Comparison of ENCODE assay signal across 8 mouse cellular contexts in the genomic region with DNA sequence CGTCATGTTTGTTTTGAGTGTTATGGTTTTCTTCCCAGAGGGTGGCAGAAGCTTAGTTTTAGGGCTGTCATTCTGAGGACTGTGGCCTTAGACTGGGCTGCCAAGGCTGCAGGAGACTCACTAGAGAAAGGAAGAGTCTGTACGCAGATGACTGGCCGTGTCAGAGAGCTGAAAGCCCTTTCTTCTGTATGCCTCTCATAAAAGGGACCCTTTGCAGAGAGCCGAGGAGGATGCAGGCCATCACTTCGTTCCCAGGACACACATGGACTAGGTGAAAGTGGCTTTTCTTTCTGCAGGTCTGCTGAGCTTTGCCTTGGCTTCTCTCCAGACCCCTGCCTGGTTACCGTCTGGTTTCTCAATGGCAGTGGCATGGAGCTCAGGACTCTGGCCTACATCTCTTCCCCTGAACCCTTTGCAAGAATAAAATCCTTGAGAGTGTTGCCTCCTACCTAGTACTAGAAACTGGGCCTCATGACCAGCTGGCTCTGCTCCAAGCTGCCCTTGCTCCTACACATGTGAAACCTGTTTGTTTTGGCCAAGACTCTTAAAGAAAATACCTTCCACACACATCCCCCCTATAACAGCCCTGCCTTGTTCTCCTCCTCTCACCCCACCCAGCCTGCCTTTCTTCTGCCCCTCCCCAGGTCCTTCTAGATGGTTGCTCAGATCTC. TPM values are rescaled to one million over a fixed set of nuclear protein-coding genes. Genes with fewer than 3 reads are reported as not detected.
DNase-seq lines count a peak whose midpoint lies in the region; ATAC-seq and TF ChIP-seq lines count a peak whose summit lies in the region.

No protein-coding gene starts in this region.

- DNase-seq in heart, embryonic 10.5 days (ENCODE audit: low spot score): no peak
- no peak for DNase-seq in heart, postnatal 25 days (ENCODE audit: low spot score)
- peak; percentile 97 for DNase-seq in brain, adult 2 months (ENCODE audit: low read depth, low spot score)
- peak; percentile 91 for DNase-seq in kidney, postnatal 10 days
- no peak for DNase-seq in thymus, adult 2 months

- H3K4me2 ChIP-seq in heart, embryonic 14.5 days (ENCODE audit: low read length): 0 out of 2 replicates have a peak overlapping the region, but pooled peaks have one; percentile 13
- H3K4me2 ChIP-seq in midbrain, embryonic 13.5 days (replicated peaks): no peak overlapping the region

- intact Hi-C loops in heart, postnatal 25 days (cut with DNase I): no loop called here

- H3K27me3 ChIP-seq in heart, embryonic 10.5 days (ENCODE audit: insufficient read depth, poor library complexity, severe bottlenecking): no peaks in the 10 kb centered on the region
- H3K27me3 ChIP-seq in heart, embryonic 14.5 days (ENCODE audit: control insufficient read depth, insufficient read depth, low read length): no peaks in the 10 kb centered on the region
- H3K27me3 ChIP-seq in midbrain, embryonic 13.5 days: no peaks in the 10 kb centered on the region
- no peaks in the 10 kb centered on the region for H3K27me3 ChIP-seq in thymus, adult 2 months (ENCODE audit: control insufficient read depth, insufficient read depth, low read length)

- H3K4me3 ChIP-seq in heart, embryonic 10.5 days: no peak overlapping the region
- no peak overlapping the region for H3K4me3 ChIP-seq in heart, embryonic 14.5 days (ENCODE audit: control insufficient read depth in 1 of 2, insufficient read depth in 1 of 2, low read depth in 1 of 2, low read length in 2 of 2)
- no peak overlapping the region for H3K4me3 ChIP-seq in midbrain, embryonic 13.5 days (replicated peaks)
- no peak overlapping the region for H3K4me3 ChIP-seq in thymus, adult 2 months (ENCODE audit: control insufficient read depth, insufficient read depth, low read length)

- no peaks in the 10 kb centered on the region for H3K9me3 ChIP-seq in heart, embryonic 10.5 days
- H3K9me3 ChIP-seq in heart, embryonic 14.5 days (ENCODE audit: control insufficient read depth, low read length): no peaks in the 10 kb centered on the region
- no peaks in the 10 kb centered on the region for H3K9me3 ChIP-seq in midbrain, embryonic 13.5 days

- peak overlapping the region; percentile 59; the same call in 1 of the 2 replicates for H3K27ac ChIP-seq in heart, embryonic 10.5 days
- H3K27ac ChIP-seq in heart, embryonic 14.5 days (replicated peaks in 1 of 2; ENCODE audit: control insufficient read depth in 1 of 2, insufficient read depth in 1 of 2, low read depth in 2 of 2, low read length in 2 of 2): peak overlapping the region; percentile 66 to 71
- peak overlapping the region; percentile 5 for H3K27ac ChIP-seq in midbrain, embryonic 13.5 days
- no peak overlapping the region for H3K27ac ChIP-seq in thymus, adult 2 months (ENCODE audit: control insufficient read depth, insufficient read depth, low read length)

- TF ChIP-seq POLR2A in thymus, adult 2 months (IDR thresholded peaks at IDR 0.05; ENCODE audit: control insufficient read depth, extremely low read depth, insufficient read depth, low read length, poor library complexity): no peak

- WGBS in heart, embryonic 10.5 days: 74% methylated on average over 6 of the region's 6 CpGs
- 39% methylated on average over 6 of the region's 6 CpGs for WGBS in heart, embryonic 14.5 days
- 50% methylated on average over 6 of the region's 6 CpGs for WGBS in midbrain, embryonic 13.5 days
- 88% methylated on average over 6 of the region's 6 CpGs for WGBS in thymus, adult 2 months

- H3K36me3 ChIP-seq in heart, embryonic 10.5 days: no peaks in the 10 kb centered on the region
- H3K36me3 ChIP-seq in heart, embryonic 14.5 days (ENCODE audit: control insufficient read depth, insufficient read depth, low read length): no peaks in the 10 kb centered on the region
- no peaks in the 10 kb centered on the region for H3K36me3 ChIP-seq in midbrain, embryonic 13.5 days
- no peaks in the 10 kb centered on the region for H3K36me3 ChIP-seq in thymus, adult 2 months (ENCODE audit: control insufficient read depth, insufficient read depth, low read length)

- H3K4me1 ChIP-seq in heart, embryonic 10.5 days: peaks cover 40% of the 10 kb centered on the region
- H3K4me1 ChIP-seq in heart, embryonic 14.5 days (ENCODE audit: control insufficient read depth in 2 of 2, insufficient read depth in 2 of 2, low read length in 2 of 2): peaks cover 15 to 32% of the 10 kb centered on the region in 2 experiments
- peaks cover 31% of the 10 kb centered on the region for H3K4me1 ChIP-seq in midbrain, embryonic 13.5 days (replicated peaks)
- no peaks in the 10 kb centered on the region for H3K4me1 ChIP-seq in thymus, adult 2 months (replicated peaks; ENCODE audit: control insufficient read depth, insufficient read depth, low read length)

- H3K9ac ChIP-seq in heart, embryonic 14.5 days (ENCODE audit: low read length): peak overlapping the region; percentile 50; the same call in 1 of the 2 replicates
- no peak overlapping the region for H3K9ac ChIP-seq in midbrain, embryonic 13.5 days (replicated peaks)

- no peak for TF ChIP-seq CTCF in thymus, adult 2 months (IDR thresholded peaks at IDR 0.05; ENCODE audit: borderline replicate concordance, control insufficient read depth, extremely low read depth, insufficient read depth, low read length, poor library complexity)

- peak; percentile 58 for ATAC-seq in heart, embryonic 14.5 days (ENCODE audit: insufficient number of reproducible peaks, insufficient read depth, low FRiP score, low read depth)
- ATAC-seq in midbrain, embryonic 13.5 days: no peak
- no peak for ATAC-seq in frontal cortex, adult (ENCODE audit: low TSS enrichment)

RNA-seq across cellular contexts. Expression of gene Taf11, which starts 36.0 kb away (rescaled TPM):
- 52.5 and 64.0 TPM in 2 replicates for polyA plus RNA-seq in heart, embryonic 10.5 days (2016; fragmentation: Nextera tagmentation; extraction: Ambion mirVana)
- 10 to 100 TPM; 21.3 to 22.5 TPM for total RNA-seq in heart, postnatal 25 days (2021)
- polyA plus RNA-seq in heart, embryonic 14.5 days (2014; fragmentation: Nextera tagmentation; extraction: Ambion mirVana): 45.2 and 47.1 TPM in 2 replicates
- polyA plus RNA-seq in midbrain, embryonic 13.5 days (2015; fragmentation: Nextera tagmentation; extraction: Ambion mirVana): 86.0 and 87.8 TPM in 2 replicates
- 12.5 and 13.6 TPM in 2 replicates for polyA plus RNA-seq in thymus, adult 2 months (2012; rRNA removed)

RNA-seq across cellular contexts. Expression of gene Anks1, which starts 36.6 kb away (rescaled TPM):
- polyA plus RNA-seq in heart, embryonic 10.5 days (2016; fragmentation: Nextera tagmentation; extraction: Ambion mirVana): 9.2 and 10.4 TPM in 2 replicates
- 10 to 100 TPM; 56.8 to 61.6 TPM for total RNA-seq in heart, postnatal 25 days (2021)
- polyA plus RNA-seq in heart, embryonic 14.5 days (2014; fragmentation: Nextera tagmentation; extraction: Ambion mirVana): 8.2 and 11.8 TPM in 2 replicates
- polyA plus RNA-seq in midbrain, embryonic 13.5 days (2015; fragmentation: Nextera tagmentation; extraction: Ambion mirVana): 67.3 and 70.5 TPM in 2 replicates
- 103 and 109 TPM in 2 replicates for polyA plus RNA-seq in thymus, adult 2 months (2012; rRNA removed)

Comparison
In these comparisons a context has a peak if more than half of its experiments do, and no peak if none do; other contexts are left out.
1. DNase-seq: peak in brain, adult 2 months (single experiment) and kidney, postnatal 10 days (single experiment); none in heart, embryonic 10.5 days (single experiment), heart, postnatal 25 days (single experiment) and thymus, adult 2 months (single experiment).